Mouse (Mus musculus): ENCODE measurements around the gene Gm17324.
A peak's percentile ranks its signal among the peaks of the same experiment; 100 is the strongest.
"Not testable (repeated sequence)": the region's sequence is repeated elsewhere in the genome, so short reads cannot be mapped to it uniquely, and the experiment has no call there.

Gm17324 gene

DNA sequence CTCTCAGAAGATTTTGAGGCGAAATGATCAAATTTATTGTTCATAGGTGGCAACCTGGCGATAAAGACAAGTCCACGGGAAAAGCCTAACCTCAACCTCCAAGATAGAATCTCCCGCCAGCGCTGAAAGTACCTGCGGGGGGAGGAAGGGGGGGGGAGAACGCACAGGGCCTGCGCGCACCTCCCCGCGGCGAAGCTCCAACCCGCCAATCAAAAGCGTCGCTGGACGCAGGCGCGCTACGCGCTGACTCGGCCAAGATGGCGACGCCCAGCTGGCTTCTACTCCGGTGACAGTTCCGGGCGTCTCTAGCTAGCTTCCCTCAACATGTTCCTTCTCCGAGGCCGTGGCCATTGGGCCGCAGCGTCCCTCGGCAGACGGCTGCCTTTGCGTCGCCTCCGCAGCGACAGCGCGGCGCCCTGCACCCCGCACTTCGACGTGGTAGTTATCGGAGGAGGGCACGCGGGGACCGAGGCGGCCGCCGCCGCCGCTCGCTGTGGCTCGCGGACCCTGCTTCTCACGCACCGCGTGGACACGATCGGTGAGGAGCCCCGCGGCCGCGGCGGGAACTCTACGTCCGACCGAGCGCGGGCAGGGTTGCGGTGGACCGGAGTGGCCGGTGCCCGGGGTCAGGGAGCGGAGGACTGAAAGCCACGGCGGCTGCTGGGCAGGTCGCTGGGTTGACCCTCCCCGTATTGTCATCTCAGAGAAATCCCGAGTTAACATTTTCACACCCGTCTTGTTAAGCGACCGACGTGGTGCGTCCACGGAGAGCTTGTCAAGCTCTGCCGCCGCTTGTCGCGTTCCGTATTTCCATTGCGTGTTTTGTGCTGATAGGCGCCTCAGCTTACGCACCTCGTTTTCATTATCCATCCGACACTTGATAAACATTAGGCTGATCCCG lies at the start of gene Gm17324, which contains the start of gene Mto1:
TSS of gene Gm17324 (minus strand) at position 814 of the 901 bp plus-strand sequence.
TSS of gene Mto1 (plus strand) at position 236 of the 901 bp plus-strand sequence.
- DNase-seq (ENCODE audit: low read depth, low spot score), result peak; percentile 81

DNA sequence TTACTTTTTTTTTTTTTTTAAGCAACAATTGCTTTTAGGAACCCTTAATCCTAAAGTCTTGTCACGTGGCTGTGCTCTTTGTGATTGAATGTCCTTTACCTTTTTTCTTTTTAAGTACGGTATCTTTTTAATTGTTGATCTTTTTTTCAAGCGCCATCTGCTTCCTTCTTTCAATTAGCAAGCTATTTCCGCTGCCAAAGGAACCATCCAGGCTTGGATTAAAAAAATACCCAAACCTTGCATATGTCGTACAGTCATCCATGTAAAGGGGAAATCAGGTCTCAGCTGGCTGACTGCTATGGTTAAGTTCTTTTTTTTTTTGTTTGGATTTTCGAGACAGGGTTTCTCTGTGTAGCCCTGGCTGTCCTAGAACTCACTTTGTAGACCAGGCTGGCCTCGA lies 44.6 kb upstream of the Gm17324 start:
- DNase-seq (ENCODE audit: low read depth, low spot score), result no peak

DNA sequence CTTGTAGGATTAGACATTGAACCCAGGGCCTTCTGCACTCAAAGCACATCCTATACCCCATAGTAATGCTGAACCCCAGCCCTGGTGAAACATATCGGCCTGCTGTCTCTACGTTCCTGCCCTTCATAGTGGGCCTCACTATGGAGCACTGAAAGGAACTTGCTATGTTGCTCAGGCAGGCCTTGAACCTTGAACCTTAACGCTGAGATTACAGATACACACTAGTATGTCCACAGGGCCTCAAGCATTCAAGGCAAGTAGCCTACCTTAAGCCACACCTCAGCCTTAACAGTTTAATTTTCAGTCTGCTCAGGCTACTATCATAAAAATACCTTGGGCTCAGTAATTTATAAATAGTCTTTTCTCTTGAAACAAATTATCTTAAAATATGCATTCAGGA lies 43.7 kb upstream of the Gm17324 start:
- no peak for DNase-seq (ENCODE audit: low read depth, low spot score)

DNA sequence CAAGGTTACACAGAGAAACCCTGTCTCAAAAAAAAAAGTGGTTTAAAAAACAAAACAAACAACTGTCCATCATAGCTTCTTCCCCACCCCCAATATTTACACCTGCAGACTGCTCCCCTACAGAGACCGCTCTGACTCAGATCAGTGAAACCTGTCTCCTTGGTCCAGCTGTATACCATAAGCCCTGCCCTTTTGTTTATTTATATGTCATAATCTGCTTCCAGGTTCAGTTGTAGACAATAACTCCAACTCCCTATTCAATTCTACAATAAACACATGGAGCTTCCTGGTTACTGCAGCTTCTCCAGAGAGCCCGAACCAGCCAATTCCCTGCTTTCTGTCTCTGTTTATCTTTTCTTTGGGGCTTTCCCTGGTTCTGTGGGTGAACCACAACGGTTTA lies 42.6 kb upstream of the Gm17324 start:
- no peak for DNase-seq (ENCODE audit: low read depth, low spot score)

DNA sequence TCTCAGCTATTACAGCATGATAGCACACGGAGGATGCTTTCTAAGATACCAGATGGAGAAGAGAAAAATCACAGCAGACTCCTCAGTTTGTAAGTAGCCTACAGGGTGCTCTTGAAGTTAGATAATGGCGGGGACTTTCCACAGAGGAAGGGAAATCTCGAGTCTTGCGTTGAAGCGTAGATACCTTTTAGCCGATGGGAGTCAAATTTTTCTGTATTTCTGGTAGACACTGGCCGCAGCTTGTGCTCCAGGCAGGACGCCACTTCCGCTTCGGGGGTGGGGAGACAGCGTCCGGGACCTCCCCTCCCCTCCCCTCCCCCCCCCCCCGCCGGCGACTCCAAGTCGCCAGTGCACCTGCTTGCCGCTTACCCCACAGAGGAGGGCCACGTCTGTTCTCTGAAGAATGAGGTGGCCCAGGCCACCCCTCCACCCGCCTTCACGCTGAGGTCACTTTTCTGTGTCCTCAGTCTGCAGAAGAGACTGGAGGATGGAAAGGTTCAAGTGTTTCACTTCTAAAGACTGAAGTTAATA lies 40.4 kb upstream of the Gm17324 start, which contains the start of gene Eef1a1:
TSS of gene Eef1a1 (minus strand) at position 262 of the 531 bp plus-strand sequence.
- no peak for DNase-seq (ENCODE audit: low read depth, low spot score)

DNA sequence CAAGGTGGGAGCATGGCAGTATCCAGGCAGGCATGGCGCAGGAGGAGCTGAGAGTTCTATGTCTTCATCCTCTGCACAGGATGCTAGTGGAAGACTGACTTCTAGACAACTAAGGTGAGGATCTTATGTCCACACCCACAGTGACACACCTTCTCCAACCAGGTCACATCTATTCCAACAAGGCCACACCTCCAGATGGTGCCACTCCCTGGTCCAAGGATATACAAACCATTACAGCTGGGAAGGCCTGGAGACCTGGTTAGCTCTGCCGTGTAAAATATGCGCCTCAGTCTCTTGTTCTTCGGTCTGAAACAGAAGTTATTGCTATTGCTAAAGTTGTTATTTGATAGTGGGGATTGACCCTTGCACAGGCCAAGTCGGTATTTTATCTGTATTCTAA lies 39.4 kb upstream of the Gm17324 start:
- not testable (repeated sequence) for DNase-seq (ENCODE audit: low read depth, low spot score)

DNA sequence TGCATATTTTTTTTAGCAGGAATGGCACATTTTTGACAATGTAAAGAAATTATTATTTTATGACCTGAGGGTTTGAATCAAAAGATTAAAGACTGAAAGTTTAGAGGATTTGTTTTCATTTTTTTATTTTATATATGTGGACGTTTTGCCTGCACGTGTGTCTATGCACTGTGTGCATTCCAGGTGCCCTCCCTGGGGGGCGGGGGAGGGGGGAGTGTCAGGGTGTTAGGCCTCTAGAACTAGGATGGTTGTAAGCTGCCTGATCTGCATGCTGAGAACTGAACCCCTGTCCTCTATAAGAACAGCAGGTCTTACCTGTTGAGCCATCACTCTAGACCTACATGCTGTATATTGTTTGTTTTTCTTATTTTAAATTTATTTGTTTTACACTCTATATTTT lies 36.1 kb upstream of the Gm17324 start:
- DNase-seq (ENCODE audit: low read depth, low spot score), result no peak

DNA sequence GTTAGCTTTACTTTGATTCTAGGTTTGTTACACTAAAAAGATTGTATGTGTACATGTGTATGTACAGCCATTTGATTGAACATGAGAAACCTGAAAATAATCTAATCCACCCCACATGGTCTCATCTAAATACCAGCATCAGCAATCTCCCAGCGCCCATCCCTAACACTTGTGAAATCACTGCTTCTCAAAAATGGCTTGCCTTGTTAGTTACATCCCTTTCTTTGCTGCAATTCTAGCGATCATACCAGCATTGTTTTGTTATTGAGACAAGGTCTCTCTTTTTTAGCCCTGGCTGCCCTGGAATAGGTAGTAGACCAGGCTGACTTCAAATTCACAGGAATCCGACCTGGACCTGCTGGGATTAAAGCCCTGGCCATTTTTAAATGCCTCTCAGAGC lies 33.8 kb upstream of the Gm17324 start:
- DNase-seq (ENCODE audit: low read depth, low spot score), result no peak

DNA sequence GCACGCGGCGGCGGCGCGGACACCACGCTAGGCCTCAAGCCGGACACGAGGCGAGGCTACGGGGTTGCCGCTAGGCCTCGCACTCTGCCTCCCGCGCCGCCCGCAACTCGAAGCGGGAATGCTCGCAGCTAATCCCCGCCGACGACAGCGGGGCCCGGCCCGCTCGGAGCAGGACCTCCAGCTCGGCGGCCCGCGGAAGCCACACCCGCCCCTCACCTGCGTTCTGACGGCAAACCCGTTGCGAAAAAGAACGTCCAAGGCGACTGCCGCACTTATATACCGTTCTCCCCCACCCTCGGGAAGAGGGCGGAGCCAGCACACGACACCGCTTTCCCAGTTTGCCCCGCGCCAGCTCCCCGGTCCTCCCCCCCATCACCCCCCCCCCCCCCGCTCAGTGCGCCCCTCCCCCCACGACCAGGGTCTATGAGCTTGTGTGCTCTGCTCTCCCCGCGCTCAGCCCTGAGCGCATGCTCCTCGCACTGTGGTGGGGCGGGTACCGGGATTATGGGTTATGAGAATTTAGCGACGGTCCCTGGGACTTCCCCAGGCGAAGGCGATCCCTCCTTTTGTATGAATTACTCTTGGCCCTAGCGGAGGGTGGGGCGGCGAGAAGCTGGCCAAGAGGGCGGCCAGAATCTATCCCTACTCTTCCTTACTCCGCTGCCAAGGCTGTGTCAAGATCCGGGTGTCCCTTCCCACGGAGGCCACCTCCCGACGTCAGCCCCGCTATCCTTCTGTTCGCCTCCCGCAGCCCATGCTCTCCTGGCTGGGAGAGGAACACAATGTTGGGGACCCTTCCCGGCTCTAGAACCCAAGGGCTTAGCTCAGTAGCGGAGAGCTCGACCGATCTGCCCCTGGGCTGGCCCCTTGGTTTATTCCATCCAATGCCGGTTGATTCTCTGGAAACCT lies 33.1 kb upstream of the Gm17324 start:
- peak; percentile 98 for DNase-seq (ENCODE audit: low read depth, low spot score)

DNA sequence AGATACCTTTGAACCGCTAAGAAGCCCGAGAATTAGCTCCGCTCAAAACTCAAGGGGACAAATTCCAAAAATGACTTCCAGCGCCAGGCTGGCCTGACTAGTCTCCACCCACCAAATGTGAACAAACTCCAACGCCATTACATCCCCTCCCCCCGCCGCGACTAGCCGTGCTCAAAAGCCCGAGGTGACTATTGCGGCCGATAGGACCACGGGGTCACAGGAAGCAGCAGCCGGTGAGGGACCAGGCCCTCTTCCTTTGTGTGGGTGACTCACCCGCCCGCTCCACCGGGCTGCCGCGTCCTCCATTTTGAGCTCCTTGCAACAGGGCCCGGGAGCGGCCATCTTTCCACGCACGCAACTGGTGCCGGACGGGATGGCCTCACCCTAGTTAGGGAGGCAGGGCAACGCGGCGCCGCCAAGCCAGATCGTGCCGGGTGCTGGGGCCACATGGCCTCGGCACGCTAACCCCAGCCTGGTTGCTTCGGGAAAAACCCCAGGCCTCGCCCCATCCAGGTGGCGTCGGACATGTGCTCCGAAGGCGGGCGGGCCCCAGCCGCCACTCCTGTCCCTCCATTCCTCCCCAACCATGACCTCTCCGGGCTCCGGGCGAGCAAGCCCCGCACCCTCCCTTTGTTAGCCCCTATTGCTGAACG lies 32.2 kb upstream of the Gm17324 start:
- no peak for DNase-seq (ENCODE audit: low read depth, low spot score)

DNA sequence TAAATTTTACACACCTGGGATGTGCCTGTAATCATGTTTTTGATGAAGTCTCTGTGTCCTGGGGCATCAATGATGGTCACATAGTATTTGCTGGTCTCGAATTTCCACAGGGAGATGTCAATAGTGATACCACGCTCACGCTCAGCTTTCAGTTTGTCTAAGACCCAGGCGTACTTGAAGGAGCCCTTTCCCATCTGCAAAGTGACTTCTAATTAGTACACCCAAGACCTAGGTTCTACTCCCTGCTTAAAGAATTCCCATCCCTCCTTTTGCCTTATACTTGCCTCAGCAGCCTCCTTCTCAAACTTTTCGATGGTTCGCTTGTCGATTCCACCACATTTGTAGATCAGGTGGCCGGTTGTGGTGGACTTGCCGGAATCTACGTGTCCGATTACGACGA lies 31.6 kb upstream of the Gm17324 start:
- not testable (repeated sequence) for DNase-seq (ENCODE audit: low read depth, low spot score)

DNA sequence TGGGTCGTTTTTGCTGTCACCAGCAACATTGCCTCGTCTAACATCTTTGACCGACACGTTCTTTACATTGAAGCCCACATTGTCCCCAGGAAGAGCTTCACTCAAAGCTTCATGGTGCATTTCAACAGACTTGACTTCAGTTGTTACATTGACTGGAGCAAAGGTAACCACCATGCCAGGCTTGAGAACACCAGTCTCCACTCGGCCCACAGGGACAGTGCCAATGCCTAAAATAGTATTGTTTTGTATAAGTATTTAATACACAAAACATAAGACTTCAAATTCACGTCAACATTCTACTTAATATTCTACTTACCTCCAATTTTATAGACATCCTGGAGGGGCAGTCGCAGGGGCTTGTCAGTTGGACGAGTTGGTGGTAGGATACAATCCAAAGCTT lies 30.7 kb upstream of the Gm17324 start:
- not testable (repeated sequence) for DNase-seq (ENCODE audit: low read depth, low spot score)

DNA sequence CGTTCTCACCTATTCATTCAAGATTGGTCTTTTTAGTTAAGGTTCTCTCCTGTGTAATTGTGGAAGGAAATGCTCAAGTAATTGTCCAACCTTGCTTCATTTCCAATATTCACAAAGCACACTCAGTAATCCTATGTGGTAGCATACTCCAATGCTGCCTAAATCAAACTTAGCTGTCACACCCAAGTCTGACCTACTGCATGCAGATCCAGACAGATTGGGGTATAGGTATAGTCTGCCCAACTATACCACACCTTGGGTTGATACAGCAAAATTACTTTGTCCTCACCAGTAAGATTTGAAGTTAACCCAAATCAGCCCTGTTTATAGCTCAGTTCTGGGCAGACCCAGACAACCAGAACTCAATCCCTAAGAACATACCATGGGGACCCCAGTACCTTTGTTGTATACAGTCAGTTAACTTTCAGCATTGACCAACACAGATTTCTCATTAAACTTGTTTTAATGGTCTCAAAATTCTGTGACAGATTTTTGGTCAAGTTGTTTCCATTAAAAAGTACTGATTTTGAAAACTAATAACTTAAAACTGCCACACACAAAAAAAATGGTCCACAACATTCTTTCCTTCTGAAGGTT lies 29.5 kb upstream of the Gm17324 start:
- DNase-seq (ENCODE audit: low read depth, low spot score), result not testable (repeated sequence)

DNA sequence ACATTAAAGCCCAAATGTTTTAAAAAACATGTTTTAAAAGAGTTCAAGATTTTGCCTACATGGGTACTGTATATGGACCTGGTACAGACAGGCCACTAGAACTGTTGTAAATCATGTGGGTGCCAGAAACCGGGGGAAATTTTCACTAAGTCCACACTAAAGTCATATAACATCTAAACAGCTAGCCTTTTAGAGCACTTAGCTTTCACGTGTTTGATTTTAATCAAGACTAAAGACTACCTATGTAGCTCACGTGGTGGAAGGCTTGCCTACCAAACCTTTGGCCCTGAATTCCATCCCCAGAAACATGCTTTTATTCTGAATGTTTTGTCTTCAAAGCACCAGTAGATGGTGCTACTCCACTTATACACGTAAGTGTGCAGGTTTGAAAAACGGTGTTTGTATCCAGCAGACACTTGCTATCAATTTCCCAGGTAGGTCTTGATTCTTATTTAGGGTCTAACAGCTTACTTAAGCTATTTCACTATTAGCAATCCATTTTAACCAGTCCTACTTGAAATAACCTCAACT lies 28.5 kb upstream of the Gm17324 start:
- no peak for DNase-seq (ENCODE audit: low read depth, low spot score)

DNA sequence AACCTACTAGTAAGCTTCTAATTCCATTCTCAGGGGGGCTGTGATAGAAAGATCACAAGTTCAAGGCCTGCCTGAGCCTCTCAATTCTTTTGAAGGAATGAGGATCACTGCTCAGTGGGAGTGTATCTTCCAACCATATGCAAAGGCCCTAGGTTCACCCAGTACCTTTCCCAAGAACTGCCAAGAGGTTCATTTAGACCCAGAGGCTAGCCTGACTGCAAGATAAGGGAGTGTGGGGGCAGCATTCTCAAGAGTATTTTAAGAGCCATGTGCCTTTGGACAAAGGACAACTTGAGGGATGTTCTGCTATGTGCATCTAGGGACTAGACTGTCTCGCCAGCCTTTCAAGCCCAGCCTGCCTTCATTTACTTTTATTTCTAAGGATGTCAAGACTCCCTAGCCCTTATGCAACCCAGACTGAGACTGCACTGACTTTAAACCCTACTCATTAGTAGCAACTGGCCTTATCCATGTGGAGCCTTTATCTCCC lies 28.0 kb upstream of the Gm17324 start:
- DNase-seq (ENCODE audit: low read depth, low spot score), result no peak

DNA sequence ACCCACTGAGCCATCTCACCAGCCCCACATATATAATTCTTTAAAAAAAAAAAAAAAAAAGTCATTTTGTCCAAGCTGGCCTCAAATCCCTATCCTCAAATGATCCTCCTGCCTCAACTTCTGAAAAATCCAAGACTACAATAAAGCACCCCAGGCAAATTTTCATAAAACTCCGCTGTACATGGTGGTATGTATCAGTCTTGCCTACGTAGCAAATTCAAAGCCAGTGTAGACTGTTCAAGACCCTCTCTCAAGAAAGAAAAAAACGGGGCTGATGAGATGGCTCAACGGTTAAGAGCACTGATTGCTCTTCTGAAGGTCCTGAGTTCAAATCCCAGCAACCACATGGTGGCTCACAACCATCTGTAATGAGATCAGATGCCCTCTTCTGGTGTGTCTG lies 27.3 kb upstream of the Gm17324 start:
- no peak for DNase-seq (ENCODE audit: low read depth, low spot score)

DNA sequence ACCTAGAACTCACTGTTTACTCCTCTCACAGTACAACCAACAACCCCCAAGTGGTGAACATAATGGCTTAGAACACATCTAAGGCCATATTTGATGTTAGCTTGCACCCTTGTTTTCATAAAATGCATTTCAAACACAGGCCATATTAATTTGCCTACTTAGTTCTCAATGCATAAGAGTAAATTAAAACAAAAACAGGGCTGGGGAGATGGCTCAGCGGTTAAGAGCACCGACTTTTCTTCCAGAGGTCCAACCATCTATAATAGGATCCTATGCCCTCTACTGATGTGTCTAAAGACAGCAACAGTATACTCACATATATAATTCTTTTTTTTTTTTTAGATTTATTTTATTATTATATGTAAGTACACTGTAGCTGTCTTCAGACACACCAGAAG lies 26.8 kb upstream of the Gm17324 start:
- no peak for DNase-seq (ENCODE audit: low read depth, low spot score)

DNA sequence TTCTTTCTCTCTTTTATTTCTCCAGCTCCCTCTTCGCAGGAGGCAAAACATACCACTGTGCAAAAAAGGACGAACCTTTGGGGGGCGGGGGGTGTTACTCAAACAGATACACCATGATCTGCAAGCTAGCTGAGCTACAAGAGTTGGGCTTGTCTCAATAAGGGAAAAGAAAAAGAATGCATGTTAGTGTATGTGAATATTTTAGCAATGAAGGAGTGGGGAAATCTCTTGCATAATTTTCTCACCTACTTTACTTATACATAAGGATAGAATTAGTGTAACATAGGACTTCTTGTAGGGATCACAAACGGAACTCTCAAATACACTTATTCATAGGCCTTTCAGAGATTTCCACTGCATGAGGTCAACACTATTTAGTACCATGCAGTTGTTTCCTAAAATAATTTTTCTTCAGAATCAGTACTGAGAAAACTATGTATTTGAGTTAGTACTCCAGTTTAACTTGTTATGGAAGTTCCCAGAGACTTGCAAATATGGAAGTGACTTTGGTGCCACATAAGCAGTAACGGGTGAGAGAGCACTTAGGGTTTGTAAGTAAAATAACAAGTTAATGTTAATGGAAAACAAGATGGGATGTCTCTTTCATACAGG lies 26.3 kb upstream of the Gm17324 start:
- no peak for DNase-seq (ENCODE audit: low read depth, low spot score)

DNA sequence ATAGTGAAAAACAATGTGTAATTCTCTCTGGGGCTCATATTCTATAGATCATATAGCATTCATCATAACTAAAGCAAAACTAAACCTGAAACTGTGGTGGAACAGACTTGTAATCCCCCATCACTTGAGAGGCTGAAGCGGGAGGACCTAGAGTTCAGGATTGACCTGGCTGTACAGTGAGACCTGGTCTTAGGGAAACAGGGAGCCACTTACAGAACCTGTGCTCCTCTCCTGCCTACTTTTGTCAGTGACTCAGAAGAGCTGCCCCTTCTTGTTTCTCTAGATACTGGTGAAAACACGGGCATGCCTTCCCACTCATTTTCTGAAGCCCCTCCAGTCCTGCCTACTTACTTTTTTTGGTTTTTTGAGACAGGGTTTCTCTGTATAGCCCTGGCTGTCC lies 25.7 kb upstream of the Gm17324 start:
- DNase-seq (ENCODE audit: low read depth, low spot score), result no peak

DNA sequence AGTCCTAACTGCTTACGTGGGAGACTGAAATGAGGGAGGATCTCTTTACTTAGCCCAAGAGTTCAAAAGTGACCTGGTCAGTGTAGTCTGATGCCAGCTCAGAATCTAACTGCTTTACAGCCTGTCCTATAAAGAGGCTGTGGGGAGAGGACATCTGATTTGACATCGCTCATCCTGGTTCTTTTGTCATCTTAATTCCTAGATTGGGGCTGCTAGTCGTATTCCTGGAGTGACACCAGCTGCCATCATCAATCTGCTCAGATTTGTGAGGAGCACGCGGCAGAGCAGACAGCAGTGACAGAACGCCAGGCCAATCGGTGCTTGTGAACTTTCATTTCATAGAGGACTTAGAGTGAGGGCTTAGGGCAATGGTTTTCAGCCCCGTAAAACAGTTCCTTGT lies 25.0 kb upstream of the Gm17324 start:
- no peak for DNase-seq (ENCODE audit: low read depth, low spot score)
